In the genomic region with DNA sequence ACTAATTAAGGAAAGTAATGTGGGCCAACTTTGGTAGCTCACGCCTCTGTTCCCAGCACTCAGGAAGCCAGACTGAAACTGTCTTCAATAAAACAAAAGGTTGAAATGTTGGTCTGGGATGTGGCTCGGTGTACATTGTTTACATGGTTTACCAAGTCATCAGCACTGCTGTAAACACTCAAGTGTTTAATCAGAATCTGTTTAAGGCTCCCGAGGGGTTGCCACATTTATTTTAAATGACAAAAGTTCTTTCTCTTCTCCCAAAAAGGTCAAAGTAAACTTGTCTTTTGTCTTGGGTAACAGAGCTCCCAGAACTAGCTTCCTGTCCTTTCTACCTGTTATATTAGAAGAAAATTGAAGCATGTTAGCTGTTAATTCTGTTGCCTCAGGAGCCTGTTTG, we compare ENCODE assay signal across 22 mouse cellular contexts. TPM values are rescaled to one million over a fixed set of nuclear protein-coding genes. Genes with fewer than 3 reads are reported as not detected.
DNase-seq lines count a peak whose midpoint lies in the region; TF ChIP-seq lines count a peak whose summit lies in the region.
"Had no signal": no experiment of that assay in that cellular context is flagged by ENCODE, and none has a peak within 500 bp of the region (broad histone marks: within the 10 kb centered on the region; RNA-seq: fewer than 3 reads in every experiment).

No protein-coding gene starts in this region.

- H3K36me3 ChIP-seq in ES-Bruce4 (ENCODE audit: control insufficient read depth, insufficient read depth, low read length, poor library complexity, severe bottlenecking): peaks cover 20% of the 10 kb centered on the region; the same call in 1 of the 2 replicates

- no peak overlapping the region for H3K9ac ChIP-seq in ES-Bruce4 (ENCODE audit: low read depth, poor library complexity, severe bottlenecking)
- H3K9ac ChIP-seq: embryonic facial prominence, embryonic 12.5 days; forebrain, embryonic 13.5 days; forebrain, embryonic 15.5 days; forebrain, postnatal 0 days had no signal

- no peak for TF ChIP-seq POLR2A in ES-Bruce4 (IDR thresholded peaks at IDR 0.05; ENCODE audit: insufficient read depth, low read length)

- no peak for TF ChIP-seq EP300 in ES-Bruce4 (IDR thresholded peaks at IDR 0.05; ENCODE audit: insufficient read depth, low read depth, low read length)

- TF ChIP-seq CTCF in ES-Bruce4 (IDR thresholded peaks at IDR 0.05; ENCODE audit: low read depth, low read length): no peak

- DNase-seq in ES-CJ7 (ENCODE audit: low read depth, low spot score) (peak; percentile 83), R1 (ENCODE audit: low read depth, low spot score) (peak; percentile 94)
- no peak for DNase-seq in frontal cortex, postnatal 25 days (ENCODE audit: low spot score in 2 of 2)
- no peak for DNase-seq in kidney, postnatal 14 days
- no peak for DNase-seq in urinary bladder, postnatal 14 days (ENCODE audit: low spot score)
- DNase-seq: adrenal gland, adult 8-10 months; adrenal gland, postnatal 14 days; adrenal gland, postnatal 36 days; cerebellum, adult 11-12 months; cerebellum, adult 2 months; cerebellum, adult 9-10 months; cerebellum, postnatal 10 days; cerebellum, postnatal 25 days; forebrain, postnatal 0 days had no signal

- no peaks in the 10 kb centered on the region for H3K9me3 ChIP-seq in ES-Bruce4 (replicated peaks; ENCODE audit: control insufficient read depth, insufficient read depth, low read length, poor library complexity, severe bottlenecking)
- H3K9me3 ChIP-seq: embryonic facial prominence, embryonic 10.5 days; embryonic facial prominence, embryonic 12.5 days; forebrain, embryonic 13.5 days; forebrain, embryonic 15.5 days; G1E had no signal

- H3K4me1 ChIP-seq in ES-Bruce4 (ENCODE audit: control insufficient read depth, insufficient read depth, low read length): peaks cover 1% of the 10 kb centered on the region
- H3K4me1 ChIP-seq: embryonic facial prominence, embryonic 10.5 days; embryonic facial prominence, embryonic 12.5 days; forebrain, embryonic 13.5 days; forebrain, embryonic 15.5 days had no signal

- H3K27me3 ChIP-seq in ES-Bruce4 (ENCODE audit: control insufficient read depth, insufficient read depth, low read length, poor library complexity, severe bottlenecking): no peaks in the 10 kb centered on the region
- H3K27me3 ChIP-seq: embryonic facial prominence, embryonic 12.5 days; forebrain, embryonic 13.5 days; forebrain, embryonic 15.5 days; Patski had no signal

- peak overlapping the region; percentile 86 for H3K27ac ChIP-seq in ES-Bruce4 (ENCODE audit: insufficient read depth, low read length)
- H3K27ac ChIP-seq: embryonic facial prominence, embryonic 10.5 days; embryonic facial prominence, embryonic 12.5 days; forebrain, embryonic 13.5 days; forebrain, embryonic 15.5 days had no signal

- no peak overlapping the region for H3K4me3 ChIP-seq in ES-Bruce4 (ENCODE audit: low read depth, low read length)
- H3K4me3 ChIP-seq: embryonic facial prominence, embryonic 10.5 days; embryonic facial prominence, embryonic 12.5 days; forebrain, embryonic 13.5 days; forebrain, embryonic 15.5 days had no signal

RNA-seq across cellular contexts. Expression of gene Rtf1, which starts 32.8 kb away (rescaled TPM):
- polyA plus RNA-seq in ES-Bruce4 (2011; ENCODE audit: insufficient read depth, insufficient read length, low read depth, missing spikeins): 34.9 and 47.3 TPM in 2 replicates

RNA-seq across cellular contexts. Expression of gene Itpka, which starts 34.5 kb away (rescaled TPM):
- 1.6 and 1.7 TPM in 2 replicates for polyA plus RNA-seq in ES-Bruce4 (2011; ENCODE audit: insufficient read depth, insufficient read length, low read depth, missing spikeins)

RNA-seq across cellular contexts. Expression of gene Ndufaf1, which starts 45.0 kb away (rescaled TPM):
- 56.0 and 59.3 TPM in 2 replicates for polyA plus RNA-seq in ES-Bruce4 (2011; ENCODE audit: insufficient read depth, insufficient read length, low read depth, missing spikeins)

RNA-seq across cellular contexts. Expression of gene Ltk, which starts 52.6 kb away (rescaled TPM):
- polyA plus RNA-seq in ES-Bruce4 (2011; ENCODE audit: insufficient read depth, insufficient read length, low read depth, missing spikeins): 1.1 and 1.6 TPM in 2 replicates
- polyA plus RNA-seq: activated CD4-positive, CD25-positive, alpha-beta regulatory T cell, adult 4 months; embryonic facial prominence, embryonic 10.5 days; embryonic facial prominence, embryonic 12.5 days; G1E had no signal

Comparison
In these comparisons a context has a peak if more than half of its experiments do, and no peak if none do; other contexts are left out.
1. DNase-seq: peak in ES-CJ7 (single experiment) and R1 (single experiment); none in frontal cortex, postnatal 25 days (0 of 2), kidney, postnatal 14 days (single experiment) and urinary bladder, postnatal 14 days (single experiment).